Comparison of ENCODE assay signal across 8 mouse cellular contexts in genomic region chr8:106011643-106011986, GRCm38 (mm10). TPM values are rescaled to one million over a fixed set of nuclear protein-coding genes. Genes with fewer than 3 reads are reported as not detected.
DNase-seq lines count a peak whose midpoint lies in the region; ATAC-seq and TF ChIP-seq lines count a peak whose summit lies in the region.

TSS of gene Ddx28 (minus strand) at chr8:106011882.

- H3K9ac ChIP-seq in intestine, embryonic 16.5 days (ENCODE audit: low read depth, low read length) = peak within 1 kb of the TSS; percentile 83
- H3K9ac ChIP-seq in midbrain, embryonic 14.5 days (replicated peaks; ENCODE audit: low read length) = peak within 1 kb of the TSS; percentile 85

- H3K36me3 ChIP-seq in heart, embryonic 10.5 days = peaks cover 14% of the 10 kb centered on the region
- peaks cover 41% of the 10 kb centered on the region for H3K36me3 ChIP-seq in G1E (replicated peaks)
- no peaks in the 10 kb centered on the region; the same call in 1 of the 2 replicates for H3K36me3 ChIP-seq in intestine, embryonic 16.5 days (ENCODE audit: control insufficient read depth, insufficient read depth, low read length)
- H3K36me3 ChIP-seq in midbrain, embryonic 14.5 days (ENCODE audit: control insufficient read depth, insufficient read depth, low read length) = peaks cover 10% of the 10 kb centered on the region

- no peak for TF ChIP-seq CTCF in G1E (IDR thresholded peaks at IDR 0.05; ENCODE audit: low read depth, low read length)

- 1% methylated on average over 6 of the region's 6 CpGs for WGBS in heart, embryonic 10.5 days
- 2% methylated on average over 6 of the region's 6 CpGs for WGBS in intestine, embryonic 16.5 days
- 2% methylated on average over 6 of the region's 6 CpGs for WGBS in midbrain, embryonic 14.5 days

- peaks cover 21% of the 10 kb centered on the region for H3K4me1 ChIP-seq in heart, embryonic 10.5 days
- peaks cover 41% of the 10 kb centered on the region for H3K4me1 ChIP-seq in G1E (ENCODE audit: insufficient read depth, low read depth, low read length)
- peaks cover 14% of the 10 kb centered on the region for H3K4me1 ChIP-seq in intestine, embryonic 16.5 days (ENCODE audit: control insufficient read depth, insufficient read depth, low read length)
- H3K4me1 ChIP-seq in midbrain, embryonic 14.5 days (ENCODE audit: control insufficient read depth, insufficient read depth, low read length) = peaks cover 12% of the 10 kb centered on the region

- DNase-seq in heart, embryonic 10.5 days (ENCODE audit: low spot score) = no peak
- no peak for DNase-seq in heart, postnatal 10 days
- peak; percentile 40 for DNase-seq in G1E (ENCODE audit: low spot score)
- DNase-seq in midbrain, embryonic 14.5 days = no peak
- DNase-seq in Muller cell, postnatal 12 days (ENCODE audit: inconsistent ontology term) = no peak
- DNase-seq in B cell, adult 2 months = no peak

- no peak for ATAC-seq in G1E (ENCODE audit: extremely low read depth, insufficient number of reproducible peaks, low FRiP score, poor library complexity, severe bottlenecking)
- peak; percentile 43 for ATAC-seq in erythroid progenitor cell, adult 5-6 weeks (replicated peaks; ENCODE audit: low FRiP score, poor library complexity, severe bottlenecking)
- ATAC-seq in intestine, embryonic 16.5 days = peak; percentile 57
- peak; percentile 48; the same call in 1 of the 2 replicates for ATAC-seq in midbrain, embryonic 14.5 days (ENCODE audit: low FRiP score, low TSS enrichment)

- H3K9me3 ChIP-seq in heart, embryonic 10.5 days = no peaks in the 10 kb centered on the region
- no peaks in the 10 kb centered on the region for H3K9me3 ChIP-seq in G1E (replicated peaks)
- no peaks in the 10 kb centered on the region for H3K9me3 ChIP-seq in intestine, embryonic 16.5 days (ENCODE audit: control insufficient read depth, low read length)
- no peaks in the 10 kb centered on the region for H3K9me3 ChIP-seq in midbrain, embryonic 14.5 days (ENCODE audit: control insufficient read depth, low read length)

- intact Hi-C loops in heart, postnatal 10 days (cut with DNase I) = loop anchor here (2.0 kb wide), 1 partner anchor 111 kb away; the partner anchor contains the start of gene Pskh1

- peak within 1 kb of the TSS; percentile 97 for H3K4me3 ChIP-seq in heart, embryonic 10.5 days
- H3K4me3 ChIP-seq in G1E (ENCODE audit: low read depth, low read length) = peak within 1 kb of the TSS; percentile 99
- H3K4me3 ChIP-seq in intestine, embryonic 16.5 days (ENCODE audit: low read length) = peak within 1 kb of the TSS; percentile 68
- H3K4me3 ChIP-seq in midbrain, embryonic 14.5 days (replicated peaks; ENCODE audit: low read depth, low read length) = peak within 1 kb of the TSS; percentile 96

- no peaks in the 10 kb centered on the region for H3K27me3 ChIP-seq in heart, embryonic 10.5 days (ENCODE audit: insufficient read depth, poor library complexity, severe bottlenecking)
- no peaks in the 10 kb centered on the region for H3K27me3 ChIP-seq in G1E (ENCODE audit: insufficient read depth, low read length)
- H3K27me3 ChIP-seq in intestine, embryonic 16.5 days (replicated peaks; ENCODE audit: control insufficient read depth, insufficient read depth, low read length) = no peaks in the 10 kb centered on the region
- H3K27me3 ChIP-seq in midbrain, embryonic 14.5 days (ENCODE audit: control insufficient read depth, insufficient read depth, low read length) = no peaks in the 10 kb centered on the region

- peak within 1 kb of the TSS; percentile 92 for H3K27ac ChIP-seq in heart, embryonic 10.5 days
- H3K27ac ChIP-seq in intestine, embryonic 16.5 days (ENCODE audit: low read length) = peak within 1 kb of the TSS; percentile 45
- peak within 1 kb of the TSS; percentile 79 for H3K27ac ChIP-seq in midbrain, embryonic 14.5 days (replicated peaks; ENCODE audit: low read depth, low read length)

- peak within 1 kb of the TSS; percentile 97 for H3K4me2 ChIP-seq in intestine, embryonic 16.5 days (ENCODE audit: low read depth, low read length)
- H3K4me2 ChIP-seq in midbrain, embryonic 14.5 days (ENCODE audit: low read length) = peak within 1 kb of the TSS; percentile 99

RNA-seq across cellular contexts. Expression of gene Ddx28, which starts in this region (rescaled TPM):
- 16.1 and 18.7 TPM in 2 replicates for polyA plus RNA-seq in heart, embryonic 10.5 days (2016; fragmentation: Nextera tagmentation; extraction: Ambion mirVana)
- total RNA-seq in heart, postnatal 10 days (2021) = 10 to 100 TPM in 1 of 2 experiments, 1 to 10 TPM in 1; 9.5 to 10.5 TPM
- total RNA-seq in G1E (2014; fragmentation: Nextera tagmentation) = 9.9 TPM in 2 replicates
- total RNA-seq in G1E (2017) = 18.6 and 19.4 TPM in 2 replicates
- polyA plus RNA-seq in G1E (2012) = 22.6 and 26.0 TPM in 2 replicates
- total RNA-seq in erythroid progenitor cell, adult 5-6 weeks (2015; ENCODE audit: low replicate concordance) = 1.8 and 4.6 TPM in 2 replicates
- 3.2 and 5.0 TPM in 2 replicates for total RNA-seq in erythroid progenitor cell, adult 5-6 weeks (2017; ENCODE audit: low replicate concordance)
- 13.7 and 15.1 TPM in 2 replicates for polyA plus RNA-seq in intestine, embryonic 16.5 days (2015; fragmentation: Nextera tagmentation; extraction: Ambion mirVana)
- polyA plus RNA-seq in midbrain, embryonic 14.5 days (2014; fragmentation: Nextera tagmentation; extraction: Ambion mirVana) = 17.7 and 21.1 TPM in 2 replicates
